Mouse (Mus musculus): ENCODE results near the gene Gm10295. TPM values are rescaled to one million over a fixed set of nuclear protein-coding genes. Genes with fewer than 3 reads are reported as not detected.

Gene Gm10295
- polyA plus RNA-seq (2015; fragmentation: Nextera tagmentation; extraction: Ambion mirVana): not detected in 2 replicates

DNA sequence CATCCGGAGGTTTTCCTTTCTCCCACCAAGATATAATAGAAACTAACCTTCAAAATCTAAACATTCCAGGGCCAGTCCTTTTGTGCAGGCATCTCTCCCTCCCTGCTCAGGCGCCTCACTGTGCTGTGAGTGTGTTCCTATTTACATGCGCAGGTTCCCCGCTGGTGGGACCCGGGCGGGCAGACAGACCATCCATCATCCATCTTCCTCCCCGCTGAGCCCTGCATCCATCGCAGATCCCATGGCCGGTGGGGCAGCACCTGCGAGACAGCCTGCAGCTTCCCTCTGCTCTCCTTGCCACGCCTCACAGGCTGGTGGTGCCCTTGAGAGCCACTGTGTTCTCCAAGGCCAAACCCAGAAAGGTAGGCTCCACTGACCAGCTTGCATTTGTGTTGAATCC, at the start of gene Gm10295:
TSS of gene Gm10295 (minus strand) at position 122 of the 400 bp plus-strand sequence.
- ATAC-seq (replicated peaks; ENCODE audit: low FRiP score): no peak
- Histone ChIP-seq H3K4me2 (no peak within 1 kb of the TSS), H3K9ac (no peak within 1 kb of the TSS), H3K4me1 (peaks cover 6% of the 10 kb centered on the region), H3K27ac (no peak within 1 kb of the TSS), H3K27me3 (no peaks in the 10 kb centered on the region), H3K36me3 (no peaks in the 10 kb centered on the region), H3K4me3 (replicated peaks) (no peak within 1 kb of the TSS), H3K9me3 (replicated peaks) (no peaks in the 10 kb centered on the region)
- 21% methylated on average over 11 of the region's 11 CpGs for WGBS

DNA sequence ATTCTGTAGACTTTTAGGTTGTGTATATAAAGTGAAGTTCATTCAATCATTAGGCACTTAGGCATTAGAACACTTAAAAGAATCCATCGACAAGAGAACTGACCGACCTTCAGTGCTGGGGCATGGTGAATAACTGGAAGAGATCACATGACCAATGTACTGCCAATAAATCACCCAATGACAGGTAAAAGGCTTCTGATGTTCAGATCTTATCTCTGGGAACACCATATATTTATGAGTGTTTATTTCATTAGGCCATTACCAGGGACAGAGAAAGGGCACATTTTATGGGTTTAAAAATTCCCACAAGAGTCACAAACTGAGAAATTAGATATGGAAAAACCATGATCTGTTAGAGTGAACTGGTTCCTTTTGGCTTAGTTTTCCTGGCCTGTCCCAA, 49.7 kb upstream of the Gm10295 start:
- H3K36me3 ChIP-seq: no peaks in the 10 kb centered on the region
- WGBS: 12% methylated on average over 2 of the region's 2 CpGs
- H3K4me2 ChIP-seq: no peak overlapping the region
- peaks cover 21% of the 10 kb centered on the region for H3K4me1 ChIP-seq
- H3K9ac ChIP-seq: no peak overlapping the region
- no peak overlapping the region for H3K4me3 ChIP-seq (replicated peaks)
- H3K9me3 ChIP-seq (replicated peaks): no peaks in the 10 kb centered on the region
- H3K27ac ChIP-seq: peak overlapping the region; percentile 91
- no peaks in the 10 kb centered on the region for H3K27me3 ChIP-seq
- ATAC-seq (replicated peaks; ENCODE audit: low FRiP score): no peak

DNA sequence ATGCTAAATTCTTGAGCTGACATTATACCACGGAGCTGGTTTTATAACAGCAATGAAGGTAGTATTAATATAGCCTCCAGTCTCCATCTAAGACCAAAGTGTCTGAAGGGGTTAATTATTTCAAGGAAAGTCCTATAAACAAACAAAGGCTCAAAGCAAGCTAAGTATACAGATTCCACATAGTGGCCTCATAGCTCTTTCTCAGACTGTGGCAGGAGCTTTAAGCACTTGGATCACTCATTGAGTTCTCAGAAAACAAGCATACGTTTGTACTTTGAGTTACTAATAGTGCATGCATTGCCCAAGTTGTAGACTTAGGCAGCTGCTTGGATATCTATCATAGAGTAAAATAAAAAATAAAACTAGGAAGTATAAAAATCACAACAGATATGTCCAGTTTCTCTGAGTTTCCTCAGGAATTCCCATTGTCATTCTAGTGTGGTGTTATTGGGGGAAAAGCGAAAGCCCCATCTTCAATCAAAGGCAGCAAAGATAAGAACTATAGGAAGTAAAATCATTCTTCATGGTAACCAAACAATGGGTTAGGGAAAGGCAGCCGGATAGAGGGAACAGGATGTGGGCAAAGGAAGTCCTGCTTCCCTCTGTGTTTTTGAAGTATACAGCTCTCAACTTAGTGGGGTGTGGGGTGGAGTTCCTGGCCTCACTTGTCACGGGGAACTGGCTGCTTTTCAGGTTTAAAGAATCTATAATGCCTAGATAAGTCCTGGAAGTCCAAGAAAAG, 48.8 kb upstream of the Gm10295 start:
- no peaks in the 10 kb centered on the region for H3K36me3 ChIP-seq
- ATAC-seq (replicated peaks; ENCODE audit: low FRiP score): no peak
- no peaks in the 10 kb centered on the region for H3K27me3 ChIP-seq
- H3K4me1 ChIP-seq: peaks cover 21% of the 10 kb centered on the region
- H3K27ac ChIP-seq: peak overlapping the region; percentile 91
- H3K4me3 ChIP-seq (replicated peaks): no peak overlapping the region
- no peak overlapping the region for H3K4me2 ChIP-seq
- 40% methylated on average over 5 of the region's 5 CpGs for WGBS
- H3K9ac ChIP-seq: no peak overlapping the region
- H3K9me3 ChIP-seq (replicated peaks): no peaks in the 10 kb centered on the region

DNA sequence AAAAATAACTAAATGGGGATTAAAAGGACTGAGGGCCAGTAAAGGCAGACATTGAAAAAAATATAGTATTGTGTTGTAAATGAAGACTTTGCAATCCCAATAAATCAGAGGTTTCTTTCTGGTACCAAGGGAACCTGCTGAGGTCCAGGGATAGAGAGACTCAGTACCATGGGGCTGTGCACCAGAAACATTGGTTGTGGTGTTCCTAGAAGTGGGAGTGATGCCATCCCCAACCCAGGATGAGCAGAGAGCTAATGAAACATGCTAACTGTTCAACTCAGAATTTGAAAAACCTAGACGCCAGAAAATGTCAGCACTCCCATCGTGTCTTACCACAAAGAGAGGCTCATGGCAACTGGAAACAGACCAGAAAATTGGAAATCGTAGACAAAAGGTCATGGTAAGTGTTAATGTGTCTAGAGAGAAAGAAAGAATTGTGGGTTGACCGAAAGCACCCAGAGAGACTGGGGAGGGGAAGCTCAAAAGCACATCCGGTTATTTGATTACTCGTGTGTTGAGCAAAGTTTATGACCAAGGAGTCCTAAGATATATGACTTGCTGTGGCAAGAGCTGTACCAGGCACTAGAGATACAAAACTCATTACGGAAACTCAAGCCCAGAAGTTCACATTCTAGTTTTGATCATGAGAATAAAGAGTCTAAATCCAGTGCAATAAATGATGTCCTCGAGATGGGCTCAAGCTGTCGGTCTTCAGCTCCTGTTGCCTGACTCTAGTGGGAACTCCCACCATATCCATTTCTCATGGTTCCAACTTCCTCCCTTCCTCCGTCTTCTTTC, 47.9 kb upstream of the Gm10295 start:
- peak; percentile 95 for ATAC-seq (replicated peaks; ENCODE audit: low FRiP score)
- no peak overlapping the region for H3K9ac ChIP-seq
- H3K27me3 ChIP-seq: no peaks in the 10 kb centered on the region
- H3K9me3 ChIP-seq (replicated peaks): no peaks in the 10 kb centered on the region
- peaks cover 21% of the 10 kb centered on the region for H3K4me1 ChIP-seq
- peak overlapping the region; percentile 91 for H3K27ac ChIP-seq
- no peaks in the 10 kb centered on the region for H3K36me3 ChIP-seq
- H3K4me2 ChIP-seq: no peak overlapping the region
- WGBS: 19% methylated on average over 10 of the region's 10 CpGs
- no peak overlapping the region for H3K4me3 ChIP-seq (replicated peaks)

DNA sequence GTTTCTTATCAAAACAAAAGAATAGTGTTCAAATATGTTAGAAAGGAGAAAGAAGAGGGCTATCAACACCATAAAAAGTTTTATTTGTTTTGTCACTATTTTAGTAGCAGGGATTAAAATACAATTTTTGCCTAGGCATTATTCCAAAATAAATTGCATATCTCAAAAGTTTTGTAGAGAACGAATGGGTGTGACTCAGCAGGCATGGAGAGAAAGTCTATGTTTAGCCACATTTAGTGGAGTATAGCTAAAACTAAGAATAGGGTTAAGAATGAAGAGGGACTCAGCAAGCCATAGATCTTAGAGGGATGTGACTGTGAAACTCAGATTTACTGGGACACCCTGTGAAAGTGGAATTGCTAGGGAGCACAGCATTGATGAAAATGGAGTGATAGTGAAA, 47.1 kb upstream of the Gm10295 start:
- Histone ChIP-seq H3K36me3 (no peaks in the 10 kb centered on the region), H3K9ac (no peak overlapping the region), H3K27ac (peak overlapping the region; percentile 91), H3K27me3 (no peaks in the 10 kb centered on the region), H3K9me3 (replicated peaks) (no peaks in the 10 kb centered on the region), H3K4me3 (replicated peaks) (no peak overlapping the region), H3K4me2 (no peak overlapping the region), H3K4me1 (peaks cover 21% of the 10 kb centered on the region)
- 29% methylated on average over 1 of the region's 1 CpGs for WGBS
- ATAC-seq (replicated peaks; ENCODE audit: low FRiP score): no peak

DNA sequence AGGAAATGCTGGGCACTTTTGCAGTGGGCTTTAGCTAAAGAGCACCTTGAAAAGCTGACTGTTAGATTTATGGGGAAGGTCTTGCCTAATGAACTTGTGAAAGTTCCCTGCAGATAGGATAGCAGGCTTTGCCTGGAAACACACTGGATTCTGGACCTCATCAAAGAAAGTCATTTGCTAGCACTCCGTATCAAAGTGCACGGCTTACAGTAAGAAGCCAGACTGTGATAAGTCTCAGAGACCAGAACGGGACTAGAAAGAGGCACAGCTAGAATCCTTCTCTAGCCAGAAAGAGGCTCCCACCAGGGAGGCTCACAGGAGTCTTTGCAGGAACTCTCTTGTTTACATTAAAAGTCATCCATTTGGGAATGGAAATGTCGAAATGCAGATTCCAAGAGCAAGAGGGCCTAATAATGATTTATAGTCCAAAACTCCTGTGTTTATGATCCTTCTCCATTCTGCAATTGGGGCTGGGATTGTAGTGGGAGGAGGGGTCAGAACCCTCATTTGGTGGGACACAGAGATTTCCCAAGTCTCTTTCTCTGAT, 41.6 kb upstream of the Gm10295 start:
- no peak overlapping the region for H3K9ac ChIP-seq
- H3K27ac ChIP-seq: peak overlapping the region; percentile 92
- H3K27me3 ChIP-seq: no peaks in the 10 kb centered on the region
- H3K4me1 ChIP-seq: peaks cover 17% of the 10 kb centered on the region; the same call in 1 of the 2 replicates
- H3K4me2 ChIP-seq: no peak overlapping the region
- ATAC-seq (replicated peaks; ENCODE audit: low FRiP score): peak; percentile 78
- H3K36me3 ChIP-seq: no peaks in the 10 kb centered on the region
- no peak overlapping the region for H3K4me3 ChIP-seq (replicated peaks)
- WGBS: 19% methylated on average over 4 of the region's 4 CpGs
- H3K9me3 ChIP-seq (replicated peaks): no peaks in the 10 kb centered on the region

DNA sequence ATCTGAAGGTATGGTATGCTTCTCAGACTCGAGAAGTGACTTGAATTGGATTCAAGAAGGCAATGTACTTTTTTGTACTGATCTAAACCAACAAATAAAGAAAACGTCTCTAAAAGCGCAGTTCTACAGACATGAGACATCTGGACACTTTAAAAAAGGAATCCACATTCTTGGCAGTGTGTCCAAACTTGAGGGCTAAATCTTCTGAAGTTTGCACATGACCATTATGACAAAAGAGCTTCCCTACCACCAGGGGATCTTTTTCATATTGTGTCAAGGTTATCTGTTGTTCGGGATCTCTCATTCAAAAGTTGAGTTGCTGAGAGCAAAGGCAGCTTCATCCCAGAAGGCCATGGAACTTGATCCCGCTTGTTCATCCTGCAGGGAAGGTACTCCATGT, 40.0 kb upstream of the Gm10295 start:
- H3K4me3 ChIP-seq (replicated peaks): no peak overlapping the region
- 53% methylated on average over 5 of the region's 5 CpGs for WGBS
- H3K36me3 ChIP-seq: no peaks in the 10 kb centered on the region
- H3K27me3 ChIP-seq: no peaks in the 10 kb centered on the region
- H3K4me2 ChIP-seq: no peak overlapping the region
- no peak overlapping the region for H3K9ac ChIP-seq
- ATAC-seq (replicated peaks; ENCODE audit: low FRiP score): 0 out of 2 replicates have a peak, but pooled peaks have one; percentile 34
- peak overlapping the region; percentile 92 for H3K27ac ChIP-seq
- no peaks in the 10 kb centered on the region for H3K9me3 ChIP-seq (replicated peaks)
- H3K4me1 ChIP-seq: peaks cover 17% of the 10 kb centered on the region; the same call in 1 of the 2 replicates

DNA sequence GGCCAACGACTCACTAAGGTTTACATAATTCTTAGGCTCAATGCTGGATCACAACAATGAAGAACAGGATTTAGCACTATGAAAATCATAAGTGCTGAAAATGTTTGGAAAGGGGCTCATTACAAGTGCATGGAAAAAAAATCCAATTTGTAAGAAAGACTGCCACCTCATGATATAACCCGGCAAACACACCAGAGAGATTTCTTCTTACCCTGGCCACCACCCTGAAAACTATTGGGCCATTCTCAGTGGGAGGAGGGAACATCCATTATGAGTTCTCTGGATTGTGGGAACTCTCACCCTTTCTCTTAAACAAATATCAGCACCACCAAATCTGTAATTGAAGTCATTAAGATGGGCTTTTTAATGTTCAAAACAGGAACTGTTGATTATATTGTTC, 39.0 kb upstream of the Gm10295 start:
- Histone ChIP-seq H3K27me3 (no peaks in the 10 kb centered on the region), H3K4me2 (no peak overlapping the region), H3K9me3 (replicated peaks) (no peaks in the 10 kb centered on the region), H3K4me3 (replicated peaks) (no peak overlapping the region), H3K36me3 (no peaks in the 10 kb centered on the region), H3K4me1 (peaks cover 26% of the 10 kb centered on the region), H3K27ac (peak overlapping the region; percentile 89), H3K9ac (no peak overlapping the region)
- WGBS: 66% methylated on average over 2 of the region's 2 CpGs
- ATAC-seq (replicated peaks; ENCODE audit: low FRiP score): no peak

DNA sequence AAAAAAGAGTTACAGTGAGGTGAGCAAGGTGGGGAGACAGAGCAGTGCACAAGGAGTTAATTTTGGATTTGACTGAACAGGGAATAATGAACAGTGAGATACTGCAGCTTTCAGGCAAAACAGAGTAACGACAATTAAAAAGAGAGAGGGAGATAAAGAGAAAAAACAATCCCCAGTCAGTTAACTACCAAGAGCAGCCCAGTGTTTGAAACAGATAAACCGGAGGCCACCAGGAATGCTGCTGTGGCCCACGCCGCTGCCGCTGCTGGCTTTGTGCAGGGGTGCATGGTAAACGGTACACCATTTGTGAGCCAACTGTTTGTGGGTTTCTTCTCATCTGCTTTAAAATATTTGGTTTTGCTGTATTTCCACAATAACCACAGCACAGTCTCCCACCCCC, 34.8 kb upstream of the Gm10295 start:
- Histone ChIP-seq H3K9ac (no peak overlapping the region), H3K27ac (peak overlapping the region; percentile 92), H3K4me1 (peaks cover 50% of the 10 kb centered on the region), H3K4me2 (no peak overlapping the region), H3K4me3 (replicated peaks) (no peak overlapping the region), H3K36me3 (no peaks in the 10 kb centered on the region), H3K27me3 (no peaks in the 10 kb centered on the region), H3K9me3 (replicated peaks) (no peaks in the 10 kb centered on the region)
- peak; percentile 38; the same call in 1 of the 2 replicates for ATAC-seq (replicated peaks; ENCODE audit: low FRiP score)
- WGBS: 14% methylated on average over 6 of the region's 6 CpGs

DNA sequence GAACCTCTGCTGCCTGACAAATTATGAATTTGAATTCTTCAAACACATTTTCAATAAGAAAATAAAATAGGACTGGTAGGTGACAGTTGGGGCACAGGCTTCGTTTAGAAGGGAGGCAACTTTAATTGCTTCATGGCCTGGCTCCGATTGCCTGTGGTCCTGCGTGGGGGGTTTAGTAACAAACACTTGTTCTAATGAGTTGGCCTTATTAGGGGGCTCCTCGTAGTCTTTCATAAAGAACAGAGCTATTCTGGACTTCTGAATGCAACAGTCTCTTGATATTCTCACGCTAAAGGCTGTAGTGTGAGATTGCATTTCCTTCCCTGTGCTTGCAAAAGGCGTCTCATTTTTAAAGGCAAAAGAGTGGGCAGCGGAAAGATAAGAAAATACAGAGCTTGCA, 33.6 kb upstream of the Gm10295 start:
- H3K27ac ChIP-seq: peak overlapping the region; percentile 92
- no peak overlapping the region for H3K4me2 ChIP-seq
- 25% methylated on average over 7 of the region's 7 CpGs for WGBS
- H3K4me1 ChIP-seq: peaks cover 62% of the 10 kb centered on the region
- no peaks in the 10 kb centered on the region for H3K9me3 ChIP-seq (replicated peaks)
- ATAC-seq (replicated peaks; ENCODE audit: low FRiP score): no peak
- H3K36me3 ChIP-seq: no peaks in the 10 kb centered on the region
- no peak overlapping the region for H3K9ac ChIP-seq
- no peak overlapping the region for H3K4me3 ChIP-seq (replicated peaks)
- H3K27me3 ChIP-seq: no peaks in the 10 kb centered on the region

DNA sequence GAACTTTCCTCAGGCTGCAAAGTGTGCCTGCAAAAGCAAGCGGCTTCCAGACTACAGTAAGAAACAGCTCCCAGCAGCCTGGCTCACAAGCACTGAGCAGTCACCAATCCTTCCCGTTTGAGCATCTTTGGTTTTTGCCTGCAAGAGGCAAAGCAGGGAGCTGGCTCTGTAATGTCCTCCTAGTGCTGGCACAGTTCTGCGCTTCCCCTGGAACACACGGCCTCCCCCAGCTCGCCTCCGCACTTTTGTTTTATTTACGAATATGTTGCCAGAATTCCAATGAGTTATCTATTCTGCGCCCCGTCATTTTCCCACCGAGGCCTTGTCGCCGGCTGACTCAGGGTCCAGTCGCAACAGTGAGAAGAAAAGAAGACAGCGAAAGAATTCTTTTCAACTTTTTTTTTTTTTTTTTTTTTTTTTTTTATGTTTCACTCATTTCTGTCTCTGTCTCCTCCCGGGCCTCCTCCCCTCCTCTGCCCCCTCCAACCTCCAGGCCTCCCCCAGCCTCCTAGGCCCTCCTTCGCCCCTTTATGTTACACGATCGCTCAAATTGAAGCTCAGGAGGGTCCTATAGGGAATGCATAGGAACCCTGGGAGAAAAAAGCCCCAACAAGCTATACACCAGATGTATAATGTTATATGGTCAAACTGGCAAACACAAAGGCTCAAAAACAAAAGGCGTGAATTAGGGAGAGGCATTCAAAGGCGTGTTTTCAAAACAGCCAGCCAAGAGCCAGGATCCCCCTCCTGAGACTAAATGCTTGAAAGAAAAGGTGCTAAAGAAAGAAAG, 32.3 kb upstream of the Gm10295 start:
- Histone ChIP-seq H3K4me3 (replicated peaks) (no peak overlapping the region), H3K4me1 (peaks cover 75% of the 10 kb centered on the region), H3K27me3 (no peaks in the 10 kb centered on the region), H3K27ac (peak overlapping the region; percentile 92), H3K36me3 (no peaks in the 10 kb centered on the region), H3K4me2 (peak overlapping the region; percentile 20; the same call in 1 of the 2 replicates), H3K9me3 (replicated peaks) (no peaks in the 10 kb centered on the region), H3K9ac (peak overlapping the region; percentile 12)
- no peak; the same call in 1 of the 2 replicates for ATAC-seq (replicated peaks; ENCODE audit: low FRiP score)
- 27% methylated on average over 20 of the region's 20 CpGs for WGBS

Measured in kidney, embryonic 15.5 days (tissue).